Mouse (Mus musculus) testis, adult 2 months (tissue): ENCODE data around the gene Sfmbt1.

Experiments used
- CTCF ChIP-seq: fragments of 200-500 bp; IDR thresholded peaks from 2 replicates; pipeline ENCODE4 v1.5.1; 2012; ENCODE audit warnings: low read depth, mild to moderate bottlenecking, inconsistent platforms, low read length, moderate library complexity; ENCODE audit not compliant: control insufficient read depth, insufficient read depth, insufficient replicate concordance
- POLR2A ChIP-seq: fragments of 200-500 bp; IDR thresholded peaks from 2 replicates; pipeline ENCODE4 v1.6.1; 2012; ENCODE audit warnings: low read depth, mild to moderate bottlenecking, inconsistent platforms, low read length, moderate library complexity; ENCODE audit not compliant: control insufficient read depth

DNA sequence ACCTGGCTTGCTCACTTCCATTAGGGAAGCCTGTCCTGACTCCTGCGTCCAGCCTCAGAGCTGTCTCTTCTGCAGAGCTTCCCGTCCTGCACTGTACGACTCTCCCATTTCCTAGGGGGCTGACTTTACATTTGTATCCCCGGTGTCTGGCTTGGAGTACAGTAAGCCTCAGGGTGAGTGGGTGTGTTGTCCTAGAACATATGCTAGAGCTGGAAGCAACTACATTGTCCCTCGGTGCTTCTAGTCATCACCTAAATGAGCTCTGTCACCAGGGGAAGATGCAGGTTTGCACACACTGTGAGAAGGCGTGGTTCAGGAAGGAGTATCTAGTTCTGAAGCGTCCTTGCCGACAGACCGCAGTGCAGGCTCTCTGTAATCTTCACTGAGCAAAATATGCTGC is 147.7 kb downstream of the Sfmbt1 start:
- TF ChIP-seq POLR2A (no peak), CTCF (no peak)
